Mouse (Mus musculus) Muller cell, postnatal 12 days (primary cell): ENCODE measurements at regions not wholly inside any gene's neighbourhood (a gene's known extent, or its start where the extent isn't known, plus 50 kb on each side); places are given as distances from the start of the nearest gene placed in this dataset.

ENCODE experiments used
- DNase-seq: peaks from one replicate; pipeline ENCODE4 v3.0.0-alpha.2; 2015; ENCODE audit errors: inconsistent ontology term

GRCm38 (mm10) chr16:24094566-24094965, 105.9 kb upstream of the Bcl6 start:
- peak; percentile 25 for DNase-seq

GRCm38 (mm10) chr16:24093624-24094023, 105.0 kb upstream of the Bcl6 start:
- DNase-seq, result no peak

GRCm38 (mm10) chr16:24092616-24093525, 104.2 kb upstream of the Bcl6 start:
- DNase-seq, result no peak

- DNase-seq, result no peak
These were observed 103.5 kb upstream of the Bcl6 start for GRCm38 (mm10) chr16:24092136-24092535.

DNA sequence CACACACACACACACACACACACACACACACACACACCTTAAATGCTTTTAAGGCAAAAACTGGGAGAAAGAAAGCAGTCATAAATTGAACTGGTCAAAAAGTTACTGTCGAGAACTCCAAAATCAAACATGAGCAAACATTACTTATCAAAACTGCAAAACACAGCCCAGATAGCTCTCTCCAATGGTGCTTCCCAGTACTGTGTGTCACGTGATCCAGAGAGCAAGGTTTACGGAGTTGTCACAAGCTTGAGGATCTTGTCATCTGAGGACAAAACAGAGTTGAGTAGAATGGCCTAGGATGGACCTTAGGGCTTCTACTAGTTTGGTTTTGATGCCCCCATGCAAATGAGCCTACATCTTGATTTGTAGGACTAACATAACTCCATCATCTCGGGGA, 102.3 kb upstream of the Bcl6 start:
- DNase-seq, result no peak

- no peak for DNase-seq
These were observed 101.4 kb upstream of the Bcl6 start for GRCm38 (mm10) chr16:24089840-24090762.

- DNase-seq, result no peak
These were observed 95.3 kb upstream of the Bcl6 start for GRCm38 (mm10) chr16:24083966-24084365.

DNA sequence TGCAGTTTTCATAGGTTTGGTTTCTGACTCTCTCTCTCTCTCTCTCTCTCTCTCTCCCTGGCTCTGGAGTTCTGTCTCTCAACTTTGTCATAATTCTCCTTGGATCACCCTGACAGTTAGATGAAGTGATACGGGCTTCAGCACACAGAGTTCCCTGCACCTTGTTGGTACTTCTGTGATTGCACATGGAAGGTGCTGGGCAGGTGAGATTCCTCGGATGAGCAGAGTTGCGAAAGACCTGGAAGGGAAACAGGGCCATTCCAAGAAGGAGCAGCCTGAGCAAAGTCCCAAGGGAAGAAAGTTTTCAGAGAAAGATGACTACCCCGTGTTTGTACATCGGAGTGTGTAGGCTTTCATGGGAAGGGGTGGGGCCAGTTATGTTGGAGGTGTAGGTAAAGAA, 91.8 kb upstream of the Bcl6 start:
- DNase-seq, result no peak

DNA sequence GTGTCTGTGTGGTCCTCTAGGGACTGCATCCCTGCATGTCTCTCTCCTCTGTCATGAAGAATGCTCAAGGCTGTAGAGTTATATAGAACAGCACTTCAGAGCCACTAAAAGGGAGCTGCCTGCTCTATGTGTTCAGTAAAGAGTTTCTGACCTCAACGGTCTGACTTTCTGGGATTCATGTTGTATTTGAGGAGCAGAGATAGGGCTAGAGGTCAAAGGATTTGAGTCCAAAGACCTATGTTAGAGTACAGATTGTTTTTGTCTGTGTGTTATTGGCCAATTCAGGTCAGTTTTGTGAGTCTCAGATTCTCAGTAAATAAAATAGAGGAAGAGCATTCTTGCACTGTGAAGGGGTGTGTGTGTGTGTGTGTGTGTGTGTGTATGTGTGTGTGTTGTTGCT, 90.0 kb upstream of the Bcl6 start:
- no peak for DNase-seq

DNA sequence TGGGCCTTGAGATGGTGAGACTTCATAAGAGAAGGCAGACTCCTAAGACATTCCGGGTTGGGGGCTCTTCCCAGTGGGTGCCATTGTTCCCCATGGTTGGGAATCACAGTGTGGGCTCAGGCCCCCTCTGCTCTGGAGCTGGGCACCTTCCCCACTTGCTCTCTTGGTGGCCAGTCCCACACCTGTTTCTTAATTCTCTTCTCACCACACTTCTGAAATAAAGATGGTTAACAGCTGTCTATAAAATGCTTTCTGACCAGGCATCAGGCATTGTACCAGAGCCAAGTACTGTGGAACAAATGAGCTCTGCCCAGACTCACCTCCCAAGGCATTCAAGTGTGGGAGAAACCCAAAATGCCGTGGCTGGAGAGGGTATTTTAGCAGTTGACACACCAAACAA, 88.8 kb upstream of the Bcl6 start:
- no peak for DNase-seq

- no peak for DNase-seq
These were observed 88.1 kb upstream of the Bcl6 start for GRCm38 (mm10) chr16:24076799-24077136.

DNA sequence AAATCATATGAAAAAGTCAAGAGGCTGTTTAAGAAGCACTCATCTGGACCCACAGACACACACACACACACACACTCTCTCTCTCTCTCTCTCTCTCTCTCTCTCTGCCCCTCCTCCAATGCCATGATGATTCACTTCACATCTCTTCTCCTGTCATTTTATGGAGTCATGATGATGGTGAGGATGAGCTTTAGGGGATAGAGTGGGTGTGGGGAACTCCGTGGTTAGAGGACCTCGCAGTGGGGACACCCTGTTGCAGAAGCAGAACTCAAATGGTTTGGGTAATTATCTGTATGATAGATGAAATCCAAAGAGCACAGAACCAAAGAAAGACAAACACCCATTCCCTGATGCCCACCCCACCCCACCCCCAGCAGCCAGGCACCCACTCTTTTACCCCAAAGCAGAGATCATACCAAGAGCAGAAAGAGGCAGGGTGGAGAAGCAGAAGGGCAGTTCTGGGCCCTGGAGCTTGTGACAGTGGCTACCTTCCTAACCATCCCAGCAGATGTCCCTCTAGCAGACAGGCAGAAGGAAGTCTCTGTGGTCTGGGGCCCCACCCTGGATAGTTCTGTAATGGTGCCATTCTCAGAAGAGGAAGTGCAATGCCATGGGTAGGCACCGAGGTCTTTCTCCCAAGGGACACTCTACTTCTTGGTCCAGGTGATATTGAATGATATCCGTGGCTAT, 87.6 kb upstream of the Bcl6 start:
- DNase-seq, result no peak

GRCm38 (mm10) chr16:24073613-24074244, 85.1 kb upstream of the Bcl6 start:
- no peak for DNase-seq

- no peak for DNase-seq
These were observed 84.4 kb upstream of the Bcl6 start for GRCm38 (mm10) chr16:24073065-24073464.

DNA sequence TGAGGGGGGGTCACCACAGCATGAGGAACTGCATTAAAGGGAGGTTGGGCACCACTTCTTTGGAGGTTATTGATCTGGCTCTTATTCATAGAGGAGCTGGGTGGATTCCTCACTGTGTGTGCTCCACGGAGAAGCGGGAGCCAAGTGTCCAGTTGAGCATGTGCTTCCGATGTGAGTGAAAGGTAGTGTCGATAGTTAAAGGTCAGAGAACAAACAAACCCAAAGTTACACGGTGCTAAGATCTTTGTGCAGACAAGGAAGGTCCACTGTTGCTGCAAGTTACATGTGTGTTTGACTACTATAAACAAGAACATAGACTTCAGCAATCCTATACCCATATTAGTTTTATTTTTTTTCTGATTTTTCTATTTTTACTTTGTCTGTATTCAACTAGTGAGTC, 80.8 kb upstream of the Bcl6 start:
- DNase-seq, result no peak

GRCm38 (mm10) chr16:24068250-24068813, 79.7 kb upstream of the Bcl6 start:
- no peak for DNase-seq

GRCm38 (mm10) chr16:24062314-24062713, 73.7 kb upstream of the Bcl6 start:
- DNase-seq, result no peak

- DNase-seq, result no peak
These were observed 72.8 kb upstream of the Bcl6 start for GRCm38 (mm10) chr16:24061496-24061895.

DNA sequence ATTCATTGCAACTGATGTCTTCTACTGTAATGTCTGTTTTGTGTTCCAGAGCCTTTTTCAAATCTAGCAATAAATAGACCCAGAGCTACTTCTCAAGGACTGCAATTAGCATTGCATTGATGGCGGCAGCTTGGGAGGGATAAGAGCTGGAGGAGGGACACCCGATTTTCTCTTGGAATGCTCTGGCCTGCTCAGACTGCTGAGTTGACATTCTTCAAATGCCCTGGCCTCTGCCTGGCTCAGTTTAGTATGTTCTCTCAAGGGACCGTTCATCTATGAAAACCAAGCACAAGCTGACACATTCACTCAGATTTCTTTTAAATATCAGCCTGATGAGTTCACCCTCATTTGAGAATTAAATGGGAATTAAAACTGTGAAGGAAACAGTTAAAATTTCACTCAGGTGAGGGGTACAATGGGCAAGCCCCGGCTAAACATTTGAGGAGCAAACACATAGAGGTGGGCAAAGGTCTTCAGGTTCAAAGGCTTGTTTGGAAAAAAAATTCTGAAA, 70.5 kb upstream of the Bcl6 start:
- peak; percentile 28 for DNase-seq

DNA sequence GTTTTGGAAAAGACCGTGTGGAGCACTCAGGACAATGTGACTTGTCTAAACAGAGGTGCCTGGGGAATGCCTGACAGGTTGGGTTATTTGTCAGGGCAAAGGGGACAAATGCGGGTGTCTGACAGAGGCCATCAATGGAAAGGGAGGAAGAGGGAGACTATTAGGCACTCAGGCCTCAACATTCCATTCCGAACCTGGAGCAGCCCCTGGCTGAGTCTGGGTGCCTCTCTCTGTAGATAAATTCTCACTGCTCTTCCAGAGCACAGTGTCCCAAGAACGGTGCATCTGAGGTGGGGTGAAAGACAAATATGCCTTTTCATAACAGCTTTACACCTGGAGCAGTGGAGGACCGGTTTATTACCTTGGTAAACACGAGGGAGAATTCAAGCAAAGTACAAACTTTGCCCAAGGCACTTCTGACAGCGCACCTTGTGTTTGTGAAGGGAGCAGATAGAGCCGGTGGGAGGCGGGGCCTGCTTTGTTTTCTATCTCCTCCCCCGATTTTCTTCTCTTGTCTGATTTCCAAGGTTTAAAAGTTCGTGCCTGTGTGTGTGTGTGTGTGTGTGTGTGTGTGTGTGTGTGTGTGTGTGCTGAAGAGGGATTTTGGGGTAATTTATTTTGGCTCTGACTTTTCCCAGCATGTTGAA, 68.4 kb upstream of the Bcl6 start:
- no peak for DNase-seq
